Mouse (Mus musculus): ENCODE measurements around the gene Oosp3.

GRCm38 (mm10) chr19:11712451-11712850 lies 15.6 kb downstream of the Oosp3 start:
- no peak for TF ChIP-seq POLR2A (IDR thresholded peaks at IDR 0.05; ENCODE audit: control insufficient read depth in 1 of 2, insufficient read depth in 1 of 2, low read depth in 1 of 2, low read length in 2 of 2, poor library complexity in 1 of 2)
- no peak for TF ChIP-seq ZKSCAN1 (IDR thresholded peaks at IDR 0.05; ENCODE audit: low read depth, low read length)
- TF ChIP-seq EP300 (IDR thresholded peaks at IDR 0.05; ENCODE audit: low read depth in 1 of 2, low read length in 2 of 2), result no peak
- TF ChIP-seq CTCF (IDR thresholded peaks at IDR 0.05 in 2 of 3, conservative IDR thresholded peaks at IDR 0.05 in 1 of 3; ENCODE audit: control insufficient read depth in 1 of 3, insufficient read depth in 1 of 3, low read depth in 2 of 3, low read length in 3 of 3, poor library complexity in 1 of 3, severe bottlenecking in 1 of 3), result no peak
- TF ChIP-seq MYC (IDR thresholded peaks at IDR 0.05; ENCODE audit: low read depth, low read length), result no peak
- no peak for TF ChIP-seq TBP (IDR thresholded peaks at IDR 0.05; ENCODE audit: low read depth, low read length)
- no peak for TF ChIP-seq SMC3 (IDR thresholded peaks at IDR 0.05; ENCODE audit: low read depth, low read length)

All from MEL (cell line).